Mouse (Mus musculus) heart, adult 2 months (tissue): Measurements from ENCODE around the gene Zfp113.

ENCODE experiments used
- CTCF ChIP-seq: fragments of 200-600 bp; IDR thresholded peaks from 2 replicates; pipeline ENCODE4 v1.8.1; 2022; ENCODE audit warnings: antibody characterized with exemption, mild to moderate bottlenecking, moderate library complexity
- EP300 ChIP-seq: fragments of 200-500 bp; IDR thresholded peaks from 2 replicates; pipeline ENCODE4 v1.6.1; 2011; ENCODE audit warnings: low read depth, low read length, control low read depth; ENCODE audit not compliant: insufficient read depth
- POLR2A ChIP-seq: fragments of 200-500 bp; IDR thresholded peaks from 2 replicates; pipeline ENCODE4 v1.6.1; 2011; ENCODE audit warnings: mild to moderate bottlenecking, low read depth, low read length, control low read depth; ENCODE audit not compliant: insufficient read depth

GRCm38 (mm10) chr5:138132425-138133064 is 23.0 kb downstream of the Zfp113 start:
- TF ChIP-seq POLR2A: no peak
- no peak for TF ChIP-seq CTCF
- TF ChIP-seq EP300: no peak
